In the genomic region with DNA sequence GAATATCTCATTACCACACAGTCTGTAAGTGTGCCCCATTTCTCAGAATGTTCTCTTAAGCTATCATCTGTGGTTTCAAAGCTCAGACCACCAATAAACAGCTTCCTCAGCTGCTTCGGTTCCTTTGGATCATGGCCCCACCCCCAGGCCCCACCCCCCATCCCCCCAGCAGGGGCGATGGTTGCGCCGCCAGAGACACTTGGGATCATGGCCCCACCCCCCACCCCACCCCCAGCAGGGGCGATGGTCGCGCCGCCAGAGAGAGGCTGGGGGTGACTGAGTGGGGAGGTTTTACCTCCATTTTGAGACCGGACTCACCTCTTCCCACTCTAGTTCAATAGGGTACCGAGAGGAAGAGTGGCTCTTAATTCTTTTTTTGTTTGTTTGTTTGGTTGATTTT, we compare ENCODE assay signal across 9 mouse cellular contexts. TPM values are rescaled to one million over a fixed set of nuclear protein-coding genes. Genes with fewer than 3 reads are reported as not detected.
DNase-seq lines count a peak whose midpoint lies in the region; ATAC-seq lines count a peak whose summit lies in the region.
"Had no signal": no experiment of that assay in that cellular context is flagged by ENCODE, and none has a peak within 500 bp of the region (broad histone marks: within the 10 kb centered on the region; RNA-seq: fewer than 3 reads in every experiment).

No protein-coding gene starts in this region.

- no peak for ATAC-seq in hindbrain, embryonic 11.5 days (ENCODE audit: low FRiP score)
- no peak for ATAC-seq in intestine, embryonic 14.5 days (replicated peaks; ENCODE audit: low FRiP score, low TSS enrichment, low read depth)
- ATAC-seq in midbrain, embryonic 12.5 days (ENCODE audit: low FRiP score, low read depth) = no peak
- no peak for ATAC-seq in erythroid progenitor cell, adult 5-6 weeks (replicated peaks; ENCODE audit: low FRiP score, poor library complexity, severe bottlenecking)

- 0 out of 2 replicates have a peak overlapping the region, but pooled peaks have one; percentile 40 for H3K27ac ChIP-seq in hindbrain, embryonic 10.5 days
- H3K27ac ChIP-seq in hindbrain, embryonic 11.5 days (ENCODE audit: low read depth, low read length) = no peak overlapping the region
- no peak overlapping the region for H3K27ac ChIP-seq in embryonic facial prominence, embryonic 10.5 days (replicated peaks)
- H3K27ac ChIP-seq in intestine, embryonic 14.5 days (ENCODE audit: low read depth) = no peak overlapping the region
- no peak overlapping the region for H3K27ac ChIP-seq in midbrain, embryonic 12.5 days (replicated peaks)

- no peak overlapping the region for H3K9ac ChIP-seq in hindbrain, embryonic 11.5 days (ENCODE audit: low read depth, low read length)
- H3K9ac ChIP-seq in intestine, embryonic 14.5 days (ENCODE audit: low read length) = no peak overlapping the region
- no peak overlapping the region for H3K9ac ChIP-seq in midbrain, embryonic 12.5 days (replicated peaks)

- DNase-seq in hindbrain, embryonic 10.5 days (ENCODE audit: low spot score) = no peak
- no peak for DNase-seq in hindbrain, embryonic 11.5 days (ENCODE audit: low spot score)
- peak; percentile 31 for DNase-seq in embryonic facial prominence, embryonic 10.5 days (ENCODE audit: low spot score)
- DNase-seq in intestine, embryonic 14.5 days (ENCODE audit: low spot score) = no peak
- DNase-seq in spleen, postnatal 36 days (ENCODE audit: low spot score in 2 of 2) = no peak
- DNase-seq in natural killer cell, adult 2 months (ENCODE audit: low spot score in 2 of 2) = no peak
- DNase-seq: embryo, embryonic 11 days had no signal

- peaks cover 31% of the 10 kb centered on the region for H3K4me1 ChIP-seq in hindbrain, embryonic 10.5 days (replicated peaks)
- H3K4me1 ChIP-seq in hindbrain, embryonic 11.5 days (replicated peaks; ENCODE audit: control insufficient read depth, insufficient read depth, low read length) = no peaks in the 10 kb centered on the region
- H3K4me1 ChIP-seq in embryonic facial prominence, embryonic 10.5 days = peaks cover 24% of the 10 kb centered on the region
- H3K4me1 ChIP-seq in intestine, embryonic 14.5 days (replicated peaks; ENCODE audit: control insufficient read depth, insufficient read depth, low read length) = peaks cover 8% of the 10 kb centered on the region
- peaks cover 13% of the 10 kb centered on the region for H3K4me1 ChIP-seq in midbrain, embryonic 12.5 days

- no peaks in the 10 kb centered on the region for H3K27me3 ChIP-seq in hindbrain, embryonic 10.5 days (ENCODE audit: insufficient read depth, poor library complexity, severe bottlenecking)
- H3K27me3 ChIP-seq in hindbrain, embryonic 11.5 days (ENCODE audit: control insufficient read depth, insufficient read depth, low read length) = no peaks in the 10 kb centered on the region
- no peaks in the 10 kb centered on the region for H3K27me3 ChIP-seq in embryonic facial prominence, embryonic 10.5 days (replicated peaks; ENCODE audit: low read depth, poor library complexity, severe bottlenecking)
- no peaks in the 10 kb centered on the region for H3K27me3 ChIP-seq in intestine, embryonic 14.5 days (replicated peaks; ENCODE audit: control insufficient read depth, insufficient read depth, low read length)
- no peaks in the 10 kb centered on the region for H3K27me3 ChIP-seq in midbrain, embryonic 12.5 days

- H3K4me3 ChIP-seq in hindbrain, embryonic 10.5 days = peak overlapping the region; percentile 36
- H3K4me3 ChIP-seq in hindbrain, embryonic 11.5 days (ENCODE audit: low read depth, low read length) = no peak overlapping the region
- H3K4me3 ChIP-seq in embryonic facial prominence, embryonic 10.5 days = peak overlapping the region; percentile 41
- H3K4me3 ChIP-seq in intestine, embryonic 14.5 days (ENCODE audit: low read depth, low read length) = no peak overlapping the region
- no peak overlapping the region for H3K4me3 ChIP-seq in midbrain, embryonic 12.5 days

- no peaks in the 10 kb centered on the region for H3K9me3 ChIP-seq in hindbrain, embryonic 10.5 days
- H3K9me3 ChIP-seq in hindbrain, embryonic 11.5 days (ENCODE audit: control insufficient read depth, low read length) = no peaks in the 10 kb centered on the region
- no peaks in the 10 kb centered on the region for H3K9me3 ChIP-seq in embryonic facial prominence, embryonic 10.5 days
- no peaks in the 10 kb centered on the region for H3K9me3 ChIP-seq in intestine, embryonic 14.5 days (ENCODE audit: control insufficient read depth, low read length)
- no peaks in the 10 kb centered on the region for H3K9me3 ChIP-seq in midbrain, embryonic 12.5 days

- 7% methylated on average over 10 of the region's 10 CpGs for WGBS in hindbrain, embryonic 10.5 days
- 7% methylated on average over 10 of the region's 10 CpGs for WGBS in hindbrain, embryonic 11.5 days
- WGBS in embryonic facial prominence, embryonic 10.5 days = 6% methylated on average over 10 of the region's 10 CpGs
- 4% methylated on average over 10 of the region's 10 CpGs for WGBS in intestine, embryonic 14.5 days
- 8% methylated on average over 10 of the region's 10 CpGs for WGBS in midbrain, embryonic 12.5 days

- H3K36me3 ChIP-seq in hindbrain, embryonic 10.5 days = no peaks in the 10 kb centered on the region
- H3K36me3 ChIP-seq in hindbrain, embryonic 11.5 days (ENCODE audit: control insufficient read depth, insufficient read depth, low read length) = no peaks in the 10 kb centered on the region
- H3K36me3 ChIP-seq in embryonic facial prominence, embryonic 10.5 days (replicated peaks) = 0 out of 2 replicates have a peak, but pooled peaks cover 4% of the 10 kb centered on the region
- H3K36me3 ChIP-seq in intestine, embryonic 14.5 days (ENCODE audit: control insufficient read depth, insufficient read depth, low read length) = no peaks in the 10 kb centered on the region
- no peaks in the 10 kb centered on the region for H3K36me3 ChIP-seq in midbrain, embryonic 12.5 days

- no peak overlapping the region for H3K4me2 ChIP-seq in hindbrain, embryonic 11.5 days (replicated peaks; ENCODE audit: low read depth, low read length)
- peak overlapping the region; percentile 38 for H3K4me2 ChIP-seq in intestine, embryonic 14.5 days (ENCODE audit: low read length)
- peak overlapping the region; percentile 16 for H3K4me2 ChIP-seq in midbrain, embryonic 12.5 days (replicated peaks)

RNA-seq across cellular contexts. Expression of a gene that starts 3.4 kb away (rescaled TPM):
- 39.3 and 40.9 TPM in 2 replicates for polyA plus RNA-seq in hindbrain, embryonic 10.5 days (2016; fragmentation: Nextera tagmentation; extraction: Ambion mirVana)
- polyA plus RNA-seq in hindbrain, embryonic 11.5 days (2014; fragmentation: Nextera tagmentation; extraction: Ambion mirVana) = 22.0 and 29.3 TPM in 2 replicates
- polyA plus RNA-seq in embryonic facial prominence, embryonic 10.5 days (2016; fragmentation: Nextera tagmentation; extraction: Ambion mirVana) = 35.7 and 36.9 TPM in 2 replicates
- 37.3 and 41.4 TPM in 2 replicates for polyA plus RNA-seq in intestine, embryonic 14.5 days (2014; fragmentation: Nextera tagmentation; extraction: Ambion mirVana)
- polyA plus RNA-seq in midbrain, embryonic 12.5 days (2016; fragmentation: Nextera tagmentation; extraction: Ambion mirVana) = 41.1 and 45.2 TPM in 2 replicates
- 13.0 and 16.3 TPM in 2 replicates for total RNA-seq in erythroid progenitor cell, adult 5-6 weeks (2015; ENCODE audit: low replicate concordance)
- 6.2 and 16.6 TPM in 2 replicates for total RNA-seq in erythroid progenitor cell, adult 5-6 weeks (2017; ENCODE audit: low replicate concordance)

RNA-seq across cellular contexts. Expression of a gene that starts 46.5 kb away (rescaled TPM):
- 23.1 and 26.1 TPM in 2 replicates for polyA plus RNA-seq in hindbrain, embryonic 10.5 days (2016; fragmentation: Nextera tagmentation; extraction: Ambion mirVana)
- 21.9 and 22.4 TPM in 2 replicates for polyA plus RNA-seq in hindbrain, embryonic 11.5 days (2014; fragmentation: Nextera tagmentation; extraction: Ambion mirVana)
- polyA plus RNA-seq in embryonic facial prominence, embryonic 10.5 days (2016; fragmentation: Nextera tagmentation; extraction: Ambion mirVana) = 24.1 and 27.3 TPM in 2 replicates
- 15.6 and 18.1 TPM in 2 replicates for polyA plus RNA-seq in intestine, embryonic 14.5 days (2014; fragmentation: Nextera tagmentation; extraction: Ambion mirVana)
- polyA plus RNA-seq in midbrain, embryonic 12.5 days (2016; fragmentation: Nextera tagmentation; extraction: Ambion mirVana) = 23.3 and 24.2 TPM in 2 replicates
- 2.5 and 6.1 TPM in 2 replicates for total RNA-seq in erythroid progenitor cell, adult 5-6 weeks (2015; ENCODE audit: low replicate concordance)
- total RNA-seq in erythroid progenitor cell, adult 5-6 weeks (2017; ENCODE audit: low replicate concordance) = 0.51 TPM in 1 of 2 replicates, not detected in the other

Comparison
In these comparisons a context has a peak if more than half of its experiments do, and no peak if none do; other contexts are left out.
1. H3K4me3 ChIP-seq: peak in hindbrain, embryonic 10.5 days (single experiment) and embryonic facial prominence, embryonic 10.5 days (single experiment); none in hindbrain, embryonic 11.5 days (single experiment), intestine, embryonic 14.5 days (single experiment) and midbrain, embryonic 12.5 days (single experiment).